ENCODE assay signal across 9 mouse cellular contexts in the genomic region with DNA sequence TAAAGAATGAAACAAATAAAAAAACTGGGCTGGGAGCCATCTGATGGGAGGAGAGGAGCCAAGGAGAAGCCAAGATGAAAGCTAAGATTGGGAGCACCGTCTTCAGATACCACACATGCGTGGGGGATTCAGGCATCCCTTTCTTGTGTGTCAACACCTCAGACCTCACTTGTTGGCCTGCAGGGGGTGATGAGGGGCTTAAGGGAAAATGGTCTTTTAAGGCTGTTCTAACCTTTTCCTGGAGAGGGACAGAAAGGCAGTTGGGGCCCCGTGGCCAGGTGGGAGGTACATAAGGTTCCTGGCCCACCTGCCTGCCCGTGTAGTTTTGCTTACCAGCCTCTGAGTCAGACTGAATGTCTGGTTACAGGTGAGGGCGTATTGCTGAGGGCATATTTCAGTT. TPM values are rescaled to one million over a fixed set of nuclear protein-coding genes. Genes with fewer than 3 reads are reported as not detected.
A peak's percentile ranks its signal among the peaks of the same experiment; 100 is the strongest.
DNase-seq lines count a peak whose midpoint lies in the region; ATAC-seq and TF ChIP-seq lines count a peak whose summit lies in the region.
"Had no signal": no experiment of that assay in that cellular context is flagged by ENCODE, and none has a peak within 500 bp of the region (broad histone marks: within the 10 kb centered on the region; RNA-seq: fewer than 3 reads in every experiment).

No protein-coding gene starts in this region.

- peak overlapping the region; percentile 8 for H3K4me3 ChIP-seq in heart, adult 2 months
- peak overlapping the region; percentile 55; the same call in 1 of the 2 replicates for H3K4me3 ChIP-seq in lung, embryonic 14.5 days (ENCODE audit: low read depth, low read length)
- H3K4me3 ChIP-seq in heart, embryonic 14.5 days (ENCODE audit: control insufficient read depth in 1 of 2, insufficient read depth in 1 of 2, low read depth in 1 of 2, low read length in 2 of 2) = peak overlapping the region; percentile 41 to 96
- no peak overlapping the region for H3K4me3 ChIP-seq in intestine, postnatal 0 days (ENCODE audit: low read depth, low read length)
- H3K4me3 ChIP-seq: forebrain, embryonic 10.5 days had no signal

- TF ChIP-seq CTCF in heart, adult 2 months (IDR thresholded peaks at IDR 0.05) = peak; percentile 18; the same call in 1 of the 2 replicates
- peak; percentile 35 for TF ChIP-seq CTCF in lung, embryonic 14.5 days (IDR thresholded peaks at IDR 0.05; ENCODE audit: low read depth)
- TF ChIP-seq CTCF in intestine, postnatal 0 days (IDR thresholded peaks at IDR 0.05; ENCODE audit: low read depth) = peak; percentile 24

- H3K79me2 ChIP-seq in heart, adult 2 months (replicated peaks; ENCODE audit: control insufficient read depth, insufficient read depth, low read length) = peaks cover 3% of the 10 kb centered on the region; the same call in 1 of the 2 replicates

- ATAC-seq in lung, embryonic 14.5 days (ENCODE audit: insufficient read depth) = no peak
- no peak for ATAC-seq in heart, embryonic 14.5 days (ENCODE audit: insufficient number of reproducible peaks, insufficient read depth, low FRiP score, low read depth)
- ATAC-seq in intestine, postnatal 0 days = no peak

- no peak for TF ChIP-seq POLR2A in heart, adult 2 months (IDR thresholded peaks at IDR 0.05; ENCODE audit: insufficient read depth, low read depth, low read length)

- H3K27ac ChIP-seq in heart, adult 2 months = peak overlapping the region; percentile 98
- no peak overlapping the region for H3K27ac ChIP-seq in lung, embryonic 14.5 days (ENCODE audit: low read depth)
- peak overlapping the region; percentile 79 to 97 for H3K27ac ChIP-seq in heart, embryonic 14.5 days (replicated peaks in 1 of 2; ENCODE audit: control insufficient read depth in 1 of 2, insufficient read depth in 1 of 2, low read depth in 2 of 2, low read length in 2 of 2)
- H3K27ac ChIP-seq in intestine, postnatal 0 days (ENCODE audit: low read depth, low read length) = no peak overlapping the region
- H3K27ac ChIP-seq: forebrain, embryonic 10.5 days had no signal

- 38% methylated on average over 5 of the region's 5 CpGs for WGBS in heart, adult 2 months
- WGBS in lung, embryonic 14.5 days = 41% methylated on average over 5 of the region's 5 CpGs
- WGBS in heart, embryonic 14.5 days = 24% methylated on average over 5 of the region's 5 CpGs
- 72% methylated on average over 5 of the region's 5 CpGs for WGBS in intestine, postnatal 0 days

- H3K9ac ChIP-seq in heart, adult 2 months (ENCODE audit: low read depth, low read length) = peak overlapping the region; percentile 39
- H3K9ac ChIP-seq in lung, embryonic 14.5 days = peak overlapping the region; percentile 6; the same call in 1 of the 2 replicates
- peak overlapping the region; percentile 100 for H3K9ac ChIP-seq in heart, embryonic 14.5 days (ENCODE audit: low read length)
- no peak overlapping the region for H3K9ac ChIP-seq in intestine, postnatal 0 days (ENCODE audit: low read depth, low read length)

- DNase-seq in heart, adult 2 months = peak in 1 of 2 experiments; percentile 20
- no peak for DNase-seq in heart, postnatal 25 days (ENCODE audit: low spot score)
- DNase-seq in lung, embryonic 14.5 days = peak; percentile 51
- no peak for DNase-seq in lung, postnatal 10 days
- DNase-seq in left cerebral cortex, adult 9 months (ENCODE audit: low spot score in 2 of 2) = no peak
- no peak for DNase-seq in right cerebral cortex, postnatal 36 days (ENCODE audit: low spot score in 2 of 2)

- H3K4me1 ChIP-seq in heart, adult 2 months (ENCODE audit: control insufficient read depth, insufficient read depth, low read length) = peaks cover 30% of the 10 kb centered on the region
- H3K4me1 ChIP-seq in lung, embryonic 14.5 days (ENCODE audit: insufficient read depth) = peaks cover 12% of the 10 kb centered on the region; the same call in 1 of the 2 replicates
- peaks cover 26 to 53% of the 10 kb centered on the region in 2 experiments for H3K4me1 ChIP-seq in heart, embryonic 14.5 days (ENCODE audit: control insufficient read depth in 2 of 2, insufficient read depth in 2 of 2, low read length in 2 of 2)
- 0 out of 2 replicates have a peak, but pooled peaks cover 4% of the 10 kb centered on the region for H3K4me1 ChIP-seq in intestine, postnatal 0 days (replicated peaks; ENCODE audit: control insufficient read depth, insufficient read depth, low read length)

- H3K27me3 ChIP-seq in heart, adult 2 months (ENCODE audit: control insufficient read depth, insufficient read depth, low read length) = no peaks in the 10 kb centered on the region
- no peaks in the 10 kb centered on the region for H3K27me3 ChIP-seq in lung, embryonic 14.5 days (ENCODE audit: insufficient read depth, low read length)
- H3K27me3 ChIP-seq in heart, embryonic 14.5 days (ENCODE audit: control insufficient read depth, insufficient read depth, low read length) = no peaks in the 10 kb centered on the region
- H3K27me3 ChIP-seq in intestine, postnatal 0 days (replicated peaks; ENCODE audit: control insufficient read depth, insufficient read depth, low read length) = no peaks in the 10 kb centered on the region

- H3K9me3 ChIP-seq in lung, embryonic 14.5 days (ENCODE audit: low read depth, low read length) = no peaks in the 10 kb centered on the region
- H3K9me3 ChIP-seq in heart, embryonic 14.5 days (ENCODE audit: control insufficient read depth, low read length) = no peaks in the 10 kb centered on the region
- no peaks in the 10 kb centered on the region for H3K9me3 ChIP-seq in intestine, postnatal 0 days (ENCODE audit: control insufficient read depth)
- H3K9me3 ChIP-seq: forebrain, embryonic 10.5 days had no signal

- peaks cover 48% of the 10 kb centered on the region for H3K36me3 ChIP-seq in heart, adult 2 months (ENCODE audit: control insufficient read depth, insufficient read depth, low read length)
- H3K36me3 ChIP-seq in lung, embryonic 14.5 days (ENCODE audit: insufficient read depth) = peaks cover 58% of the 10 kb centered on the region
- peaks cover 68% of the 10 kb centered on the region for H3K36me3 ChIP-seq in heart, embryonic 14.5 days (ENCODE audit: control insufficient read depth, insufficient read depth, low read length)
- peaks cover 49% of the 10 kb centered on the region for H3K36me3 ChIP-seq in intestine, postnatal 0 days (ENCODE audit: control insufficient read depth, insufficient read depth)

- peak overlapping the region; percentile 98 for H3K4me2 ChIP-seq in lung, embryonic 14.5 days
- peak overlapping the region; percentile 94 for H3K4me2 ChIP-seq in heart, embryonic 14.5 days (ENCODE audit: low read length)
- peak overlapping the region; percentile 52; the same call in 1 of the 2 replicates for H3K4me2 ChIP-seq in intestine, postnatal 0 days (replicated peaks; ENCODE audit: low read depth)

- no peak for TF ChIP-seq EP300 in heart, adult 2 months (IDR thresholded peaks at IDR 0.05; ENCODE audit: insufficient read depth, low read depth, low read length)

- intact Hi-C loops in heart, adult 2 months (cut with DNase I) = loop anchor here (2.0 kb wide), 1 partner anchor 15 kb away; no protein-coding TSS in a partner anchor
- intact Hi-C loops in heart, postnatal 25 days (cut with DNase I) = loop anchor here (2.0 to 5.0 kb wide), 2 partner anchors 50 to 187 kb away; no protein-coding TSS in a partner anchor

RNA-seq across cellular contexts. Expression of gene Lbh, which starts 4.1 kb away (rescaled TPM):
- total RNA-seq in heart, adult 2 months (2021) = 100 to 1,000 TPM; 354 to 451 TPM
- 522 and 708 TPM in 2 replicates for polyA plus RNA-seq in heart, adult 2 months (2012; rRNA removed)
- total RNA-seq in heart, postnatal 25 days (2021) = 100 to 1,000 TPM; 390 to 430 TPM
- polyA plus RNA-seq in lung, embryonic 14.5 days (2014; fragmentation: Nextera tagmentation; extraction: Ambion mirVana) = 6.4 and 6.8 TPM in 2 replicates
- 28.8 and 36.2 TPM in 2 replicates for polyA plus RNA-seq in heart, embryonic 14.5 days (2014; fragmentation: Nextera tagmentation; extraction: Ambion mirVana)
- 11.1 and 11.3 TPM in 2 replicates for polyA plus RNA-seq in intestine, postnatal 0 days (2015; fragmentation: Nextera tagmentation; extraction: Ambion mirVana)

Comparison
In these comparisons a context has a peak if more than half of its experiments do, and no peak if none do; other contexts are left out.
1. RNA of gene Lbh, which starts 4.1 kb away (polyA plus RNA-seq): 522 to 708 TPM in heart, adult 2 months; 28.8 to 36.2 TPM in heart, embryonic 14.5 days, 11.1 to 11.3 TPM in intestine, postnatal 0 days and 6.4 to 6.8 TPM in lung, embryonic 14.5 days; every median in the first group is over 10 times any median in the second.
2. H3K27ac ChIP-seq: peak in heart, adult 2 months (single experiment) and heart, embryonic 14.5 days (2 of 2); none in lung, embryonic 14.5 days (single experiment) and intestine, postnatal 0 days (single experiment).
3. Peak in every context shown above with its lines, with median percentiles within 50 percentile points of each other: CTCF ChIP-seq and H3K4me2 ChIP-seq.